Mouse (Mus musculus): ENCODE measurements around the gene Pla1a. TPM values are rescaled to one million over a fixed set of nuclear protein-coding genes. Genes with fewer than 3 reads are reported as not detected.

Pla1a gene
- polyA plus RNA-seq, 2 experiments, result 15.0 to 15.5 TPM

DNA sequence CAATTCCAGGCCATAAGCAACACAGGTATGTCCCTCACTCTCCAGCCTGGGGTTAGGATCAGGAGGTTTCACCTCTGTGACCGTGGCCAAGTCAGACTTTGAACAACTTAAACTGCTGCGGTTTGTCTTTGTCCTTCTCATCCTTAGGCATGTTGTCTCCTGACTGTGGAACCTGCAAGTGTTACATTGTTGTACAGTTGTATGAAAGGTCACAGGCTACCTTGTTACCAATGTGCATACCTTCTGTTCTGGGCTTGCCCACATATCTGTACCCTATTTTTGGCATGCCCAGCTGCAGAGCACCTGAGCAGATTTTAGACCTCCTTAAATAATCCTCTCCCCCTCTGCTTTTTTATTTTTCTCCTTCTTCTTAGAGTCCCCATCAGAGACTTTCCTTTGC lies 73.7 kb downstream of the Pla1a start:
- H3K4me1 ChIP-seq (replicated peaks; ENCODE audit: control insufficient read depth in 2 of 2, insufficient read depth in 2 of 2, low read length in 1 of 2), result peaks cover 6 to 31% of the 10 kb centered on the region in 2 experiments; a peak in 3 of 4 replicates
- DNase-seq (ENCODE audit: low read depth in 3 of 3, low spot score in 3 of 3), result no peak
- H3K36me3 ChIP-seq (replicated peaks; ENCODE audit: control insufficient read depth, insufficient read depth, low read depth), result no peaks in the 10 kb centered on the region; the same call in 1 of the 2 replicates
- no peak overlapping the region for H3K4me3 ChIP-seq (ENCODE audit: insufficient read depth in 1 of 2, low read depth in 2 of 2, low read length in 2 of 2)
- TF ChIP-seq CTCF (IDR thresholded peaks at IDR 0.05; ENCODE audit: low read depth), result no peak
- no peak for TF ChIP-seq EP300 (IDR thresholded peaks at IDR 0.05; ENCODE audit: low read depth)
- no peaks in the 10 kb centered on the region for H3K27me3 ChIP-seq (ENCODE audit: control insufficient read depth, insufficient read depth, low read length)
- 84% methylated on average over 2 of the region's 2 CpGs for WGBS (ENCODE audit: insufficient replicate concordance)
- no peaks in the 10 kb centered on the region for H3K9me3 ChIP-seq (ENCODE audit: control insufficient read depth, low read length)
- ATAC-seq (ENCODE audit: insufficient read depth), result no peak
- H3K4me2 ChIP-seq (ENCODE audit: low read depth), result no peak overlapping the region
- no peak overlapping the region for H3K9ac ChIP-seq (replicated peaks)
- H3K27ac ChIP-seq, result no peak overlapping the region

GRCm38 (mm10) chr16:38358256-38358812 lies 74.6 kb downstream of the Pla1a start:
- Histone ChIP-seq H3K4me3 (ENCODE audit: insufficient read depth in 1 of 2, low read depth in 2 of 2, low read length in 2 of 2) (no peak overlapping the region), H3K4me2 (ENCODE audit: low read depth) (no peak overlapping the region), H3K27ac (no peak overlapping the region), H3K9ac (replicated peaks) (no peak overlapping the region), H3K9me3 (ENCODE audit: control insufficient read depth, low read length) (no peaks in the 10 kb centered on the region), H3K4me1 (replicated peaks; ENCODE audit: control insufficient read depth in 2 of 2, insufficient read depth in 2 of 2, low read length in 1 of 2) (peaks cover 3 to 22% of the 10 kb centered on the region in 2 experiments; a peak in 3 of 4 replicates), H3K36me3 (replicated peaks; ENCODE audit: control insufficient read depth, insufficient read depth, low read depth) (peaks cover 3% of the 10 kb centered on the region), H3K27me3 (ENCODE audit: control insufficient read depth, insufficient read depth, low read length) (no peaks in the 10 kb centered on the region)
- 63% methylated on average over 6 of the region's 6 CpGs for WGBS (ENCODE audit: insufficient replicate concordance)
- no peak for DNase-seq (ENCODE audit: low read depth in 3 of 3, low spot score in 3 of 3)
- ATAC-seq (ENCODE audit: insufficient read depth), result no peak
- TF ChIP-seq CTCF (IDR thresholded peaks at IDR 0.05; ENCODE audit: low read depth) (no peak), EP300 (IDR thresholded peaks at IDR 0.05; ENCODE audit: low read depth) (no peak)

DNA sequence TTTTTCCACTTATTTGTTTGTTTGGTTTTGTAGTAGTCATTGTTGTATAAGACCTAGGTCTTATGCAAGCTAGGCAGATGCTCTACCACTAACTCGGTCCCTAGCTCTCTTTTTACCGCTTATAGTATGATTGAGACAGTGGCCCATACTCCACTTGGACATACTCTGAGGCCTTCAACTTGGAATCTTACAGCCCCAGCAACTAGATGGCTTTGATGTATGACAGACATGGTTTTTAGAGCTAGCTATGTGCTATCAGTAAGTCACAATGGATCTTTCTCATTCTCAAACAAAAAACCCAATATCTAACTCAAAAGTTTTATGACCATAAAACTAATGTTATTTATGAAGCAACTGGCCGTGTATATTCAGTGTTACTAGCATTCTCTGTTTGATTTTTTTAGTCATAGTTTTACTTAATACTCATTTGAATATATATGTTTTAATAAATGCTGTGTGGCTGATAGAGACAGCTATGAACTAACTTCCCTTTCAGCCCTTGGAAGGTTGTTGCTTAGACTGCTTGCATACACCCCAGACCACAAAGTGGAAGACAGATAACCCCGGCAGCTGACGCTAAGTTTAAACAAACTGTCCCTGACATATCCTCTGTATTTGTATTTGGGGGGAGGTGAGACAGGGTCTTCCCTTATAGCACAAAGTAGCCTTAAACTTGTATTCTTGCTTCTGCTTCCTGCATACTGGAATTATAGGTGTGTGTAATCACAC lies 78.6 kb downstream of the Pla1a start:
- no peak for TF ChIP-seq CTCF (IDR thresholded peaks at IDR 0.05; ENCODE audit: low read depth)
- TF ChIP-seq EP300 (IDR thresholded peaks at IDR 0.05; ENCODE audit: low read depth), result no peak
- WGBS (ENCODE audit: insufficient replicate concordance), result 40% methylated on average over 5 of the region's 5 CpGs
- Histone ChIP-seq H3K4me3 (ENCODE audit: insufficient read depth in 1 of 2, low read depth in 2 of 2, low read length in 2 of 2) (no peak overlapping the region), H3K36me3 (replicated peaks; ENCODE audit: control insufficient read depth, insufficient read depth, low read depth) (peaks cover 35% of the 10 kb centered on the region), H3K27me3 (ENCODE audit: control insufficient read depth, insufficient read depth, low read length) (no peaks in the 10 kb centered on the region), H3K9me3 (ENCODE audit: control insufficient read depth, low read length) (no peaks in the 10 kb centered on the region), H3K27ac (no peak overlapping the region), H3K9ac (replicated peaks) (no peak overlapping the region), H3K4me1 (replicated peaks; ENCODE audit: control insufficient read depth in 2 of 2, insufficient read depth in 2 of 2, low read length in 1 of 2) (peaks cover 14 to 20% of the 10 kb centered on the region in 2 experiments), H3K4me2 (ENCODE audit: low read depth) (no peak overlapping the region)
- ATAC-seq (ENCODE audit: insufficient read depth), result no peak
- no peak for DNase-seq (ENCODE audit: low read depth in 3 of 3, low spot score in 3 of 3)

GRCm38 (mm10) chr16:38353642-38354041 lies 79.3 kb downstream of the Pla1a start:
- H3K9me3 ChIP-seq (ENCODE audit: control insufficient read depth, low read length), result no peaks in the 10 kb centered on the region
- TF ChIP-seq EP300 (IDR thresholded peaks at IDR 0.05; ENCODE audit: low read depth) (no peak), CTCF (IDR thresholded peaks at IDR 0.05; ENCODE audit: low read depth) (no peak)
- no peak overlapping the region for H3K4me2 ChIP-seq (ENCODE audit: low read depth)
- H3K36me3 ChIP-seq (replicated peaks; ENCODE audit: control insufficient read depth, insufficient read depth, low read depth), result peaks cover 40% of the 10 kb centered on the region
- H3K9ac ChIP-seq (replicated peaks), result no peak overlapping the region
- no peak for ATAC-seq (ENCODE audit: insufficient read depth)
- peaks cover 14 to 24% of the 10 kb centered on the region in 2 experiments for H3K4me1 ChIP-seq (replicated peaks; ENCODE audit: control insufficient read depth in 2 of 2, insufficient read depth in 2 of 2, low read length in 1 of 2)
- H3K27me3 ChIP-seq (ENCODE audit: control insufficient read depth, insufficient read depth, low read length), result no peaks in the 10 kb centered on the region
- no peak for DNase-seq (ENCODE audit: low read depth in 3 of 3, low spot score in 3 of 3)
- WGBS (ENCODE audit: insufficient replicate concordance), result 73% methylated on average over 2 of the region's 2 CpGs
- no peak overlapping the region for H3K4me3 ChIP-seq (ENCODE audit: insufficient read depth in 1 of 2, low read depth in 2 of 2, low read length in 2 of 2)
- no peak overlapping the region for H3K27ac ChIP-seq

DNA sequence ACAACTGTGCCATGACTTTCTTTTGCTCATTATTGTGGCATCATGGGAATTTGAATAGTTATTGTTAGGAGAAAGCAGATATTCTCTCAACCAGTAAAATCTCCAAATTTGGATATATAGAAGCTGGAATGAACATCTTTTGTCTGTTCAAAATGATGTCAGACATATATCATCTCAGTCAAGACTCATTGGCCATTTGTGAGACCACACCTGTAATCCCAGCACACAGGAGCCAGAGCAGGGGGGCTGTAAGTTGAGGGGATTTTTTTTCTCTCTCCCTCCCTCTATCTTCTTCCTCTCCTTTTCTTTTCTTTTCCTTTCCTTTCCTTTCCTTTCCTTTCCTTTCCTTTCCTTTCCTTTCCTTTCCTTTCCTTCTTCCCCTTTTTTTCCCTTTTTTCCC lies 80.1 kb downstream of the Pla1a start:
- ATAC-seq (ENCODE audit: insufficient read depth) (no peak), DNase-seq (ENCODE audit: low read depth in 3 of 3, low spot score in 3 of 3) (no peak)
- peaks cover 21 to 29% of the 10 kb centered on the region in 2 experiments for H3K4me1 ChIP-seq (replicated peaks; ENCODE audit: control insufficient read depth in 2 of 2, insufficient read depth in 2 of 2, low read length in 1 of 2)
- H3K4me2 ChIP-seq (ENCODE audit: low read depth), result no peak overlapping the region
- H3K36me3 ChIP-seq (replicated peaks; ENCODE audit: control insufficient read depth, insufficient read depth, low read depth), result peaks cover 40% of the 10 kb centered on the region
- no peaks in the 10 kb centered on the region for H3K9me3 ChIP-seq (ENCODE audit: control insufficient read depth, low read length)
- H3K27me3 ChIP-seq (ENCODE audit: control insufficient read depth, insufficient read depth, low read length), result no peaks in the 10 kb centered on the region
- no peak overlapping the region for H3K9ac ChIP-seq (replicated peaks)
- no peak overlapping the region for H3K27ac ChIP-seq
- H3K4me3 ChIP-seq (ENCODE audit: insufficient read depth in 1 of 2, low read depth in 2 of 2, low read length in 2 of 2), result no peak overlapping the region
- TF ChIP-seq CTCF (IDR thresholded peaks at IDR 0.05; ENCODE audit: low read depth), result no peak
- no peak for TF ChIP-seq EP300 (IDR thresholded peaks at IDR 0.05; ENCODE audit: low read depth)
